Mouse (Mus musculus) neural tube, embryonic 12.5 days (tissue): ENCODE measurements around the gene Qars. TPM values are rescaled to one million over a fixed set of nuclear protein-coding genes. Genes with fewer than 3 reads are reported as not detected.
A peak's percentile ranks its signal among the peaks of the same experiment; 100 is the strongest.

ENCODE experiments used
- ATAC-seq: fragments of 200-750 bp; cut with Nextera tagmentation; 2 replicates; pipeline ENCODE4 v1.8.0; 2017; ENCODE audit warnings: low read depth, mild to moderate bottlenecking, moderate TSS enrichment, moderate library complexity; ENCODE audit not compliant: low FRiP score
- H3K27ac ChIP-seq: fragments of 300-500 bp; sonication (generic); 2 replicates; pipeline ENCODE4 v1.5.1; 2016
- H3K27me3 ChIP-seq: fragments of 300-500 bp; sonication (generic); replicated peaks from 2 replicates; pipeline ENCODE4 v1.6.1; 2016; ENCODE audit warnings: mild to moderate bottlenecking
- H3K36me3 ChIP-seq: fragments of 300-500 bp; sonication (generic); 2 replicates; pipeline ENCODE4 v1.6.1; 2016; ENCODE audit warnings: mild to moderate bottlenecking
- H3K4me1 ChIP-seq: fragments of 300-500 bp; sonication (generic); 2 replicates; pipeline ENCODE4 v1.6.1; 2016
- H3K4me2 ChIP-seq: fragments of 300-500 bp; sonication (generic); replicated peaks from 2 replicates; pipeline ENCODE4 v1.6.1; 2016; ENCODE audit warnings: mild to moderate bottlenecking
- H3K4me3 ChIP-seq: fragments of 300-500 bp; sonication (generic); 2 replicates; pipeline ENCODE4 v1.5.1; 2016
- H3K9ac ChIP-seq: fragments of 300-500 bp; sonication (generic); 2 replicates; pipeline ENCODE4 v1.6.1; 2016; ENCODE audit warnings: mild to moderate bottlenecking
- H3K9me3 ChIP-seq: fragments of 300-500 bp; sonication (generic); 2 replicates; pipeline ENCODE4 v1.6.1; 2016; ENCODE audit warnings: mild to moderate bottlenecking
- WGBS: fragments of 180-500 bp; shearing (Covaris S2); methylation state at CpG from one replicate; pipeline ENCODE4 v1.1.7; 2016; 5-methylcytosine and 5-hydroxymethylcytosine counted together
- polyA plus RNA-seq: library from polyadenylated mRNA; unstranded; fragments of >200 nt; fragmentation: Nextera tagmentation; extraction: Ambion mirVana; gene quantifications from 2 replicates; pipeline ENCODE4 v1.2.1, GENCODE M21; 2016

The Qars gene
- polyA plus RNA-seq, 1 experiment from 2014 or later: 86.9 TPM

DNA sequence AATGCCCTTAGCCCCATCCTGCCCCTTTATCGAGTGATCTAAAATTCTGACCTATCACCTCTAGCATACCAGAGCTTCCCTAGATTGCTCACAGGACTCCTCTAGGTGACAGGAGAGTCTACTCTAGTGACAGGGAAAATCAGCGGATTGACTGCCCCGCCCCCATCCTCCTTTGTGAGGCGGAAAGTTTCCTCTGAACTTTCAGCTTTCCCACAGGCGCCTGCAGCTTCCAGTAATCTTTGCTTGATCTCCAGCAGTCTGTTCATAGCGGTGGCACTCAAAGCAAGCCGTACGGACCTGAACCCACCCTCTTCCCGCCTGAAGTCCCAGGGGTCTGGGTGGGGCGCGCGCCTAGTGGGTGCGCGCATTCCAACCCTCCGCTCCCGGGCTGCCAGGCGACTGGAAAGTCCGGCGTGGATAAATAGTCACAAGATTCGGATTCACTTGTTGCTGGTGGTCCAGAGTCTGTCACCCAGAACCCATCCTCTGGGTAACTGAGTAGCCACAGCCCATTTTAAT, 28.8 kb upstream of the Qars start:
- peaks cover 16% of the 10 kb centered on the region for H3K4me1 ChIP-seq
- under 1% methylated on average over 20 of the region's 20 CpGs for WGBS
- H3K27ac ChIP-seq: no peak overlapping the region
- H3K9me3 ChIP-seq: no peaks in the 10 kb centered on the region
- H3K9ac ChIP-seq: peak overlapping the region; percentile 45
- no peaks in the 10 kb centered on the region for H3K27me3 ChIP-seq
- H3K4me2 ChIP-seq: peak overlapping the region; percentile 63
- H3K4me3 ChIP-seq: peak overlapping the region; percentile 29
- peak; percentile 64 for ATAC-seq
- peaks cover 10% of the 10 kb centered on the region; the same call in 1 of the 2 replicates for H3K36me3 ChIP-seq

DNA sequence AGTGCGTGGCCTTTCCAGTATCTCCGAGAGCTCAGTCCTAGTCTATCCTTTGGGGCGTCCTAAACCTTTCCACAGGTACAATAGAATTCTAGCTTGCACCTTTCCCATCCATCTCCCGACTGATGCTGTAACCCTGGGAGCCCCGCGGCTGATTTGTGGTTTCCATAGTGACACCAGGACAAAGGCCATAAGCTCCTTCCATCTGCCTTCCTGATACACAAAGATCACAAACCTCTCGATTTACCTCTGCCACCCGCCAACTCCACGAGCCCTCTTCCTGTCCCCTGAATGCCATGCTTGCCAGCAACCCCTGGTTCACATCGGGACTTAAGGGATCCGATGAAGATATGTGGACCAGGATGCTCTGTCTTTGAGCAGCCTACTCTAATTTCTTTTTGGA, 28.3 kb upstream of the Qars start:
- no peaks in the 10 kb centered on the region for H3K9me3 ChIP-seq
- peak; percentile 13; the same call in 1 of the 2 replicates for ATAC-seq

DNA sequence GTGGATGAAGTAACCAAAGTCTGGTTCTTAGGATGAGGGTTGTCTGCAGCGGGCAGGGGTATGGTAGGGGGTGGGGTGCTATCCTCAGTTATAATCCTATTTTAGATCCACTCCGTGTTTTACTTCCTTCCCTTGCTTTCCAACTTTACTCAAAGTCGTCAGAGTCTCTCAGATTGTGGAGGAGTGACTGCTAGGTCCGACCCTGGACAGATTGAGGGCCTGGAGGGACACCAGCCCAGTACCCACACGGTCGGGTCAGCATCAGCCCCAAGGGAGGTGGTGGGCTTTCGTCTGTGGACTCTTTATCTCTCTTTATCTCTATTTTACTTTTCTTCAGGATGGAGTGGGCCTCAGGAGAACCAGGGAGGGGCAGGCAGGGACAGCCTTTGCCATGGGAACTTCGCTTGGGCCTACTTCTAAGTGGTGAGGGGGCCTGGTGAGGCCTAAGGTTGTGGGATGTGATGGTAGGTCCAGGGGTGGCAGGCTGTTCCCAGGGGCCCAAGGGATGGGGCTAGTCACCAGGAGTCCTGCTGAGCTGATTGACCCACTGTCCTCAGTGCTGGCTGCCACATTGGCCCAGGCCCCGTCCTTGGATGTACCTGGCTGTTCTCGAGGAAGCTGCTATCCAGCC, 27.7 kb upstream of the Qars start, which contains the start of gene Lamb2:
TSS of gene Lamb2 (plus strand) at position 16 of the 631 bp plus-strand sequence.
- Histone ChIP-seq H3K27ac (no peak within 1 kb of the TSS), H3K27me3 (no peaks in the 10 kb centered on the region), H3K4me1 (peaks cover 16% of the 10 kb centered on the region), H3K4me3 (peak within 1 kb of the TSS; percentile 38), H3K9ac (peak within 1 kb of the TSS; percentile 54), H3K36me3 (peaks cover 18% of the 10 kb centered on the region), H3K9me3 (no peaks in the 10 kb centered on the region), H3K4me2 (peak within 1 kb of the TSS; percentile 63)
- ATAC-seq: peak; percentile 52
- 8% methylated on average over 10 of the region's 10 CpGs for WGBS

More for the DNA sequence above, 28.3 kb upstream of the Qars start:
- Histone ChIP-seq H3K36me3 (peaks cover 15% of the 10 kb centered on the region), H3K4me1 (peaks cover 16% of the 10 kb centered on the region), H3K4me3 (no peak overlapping the region), H3K27me3 (no peaks in the 10 kb centered on the region), H3K4me2 (peak overlapping the region; percentile 63), H3K27ac (no peak overlapping the region), H3K9ac (no peak overlapping the region)
- 35% methylated on average over 11 of the region's 11 CpGs for WGBS

DNA sequence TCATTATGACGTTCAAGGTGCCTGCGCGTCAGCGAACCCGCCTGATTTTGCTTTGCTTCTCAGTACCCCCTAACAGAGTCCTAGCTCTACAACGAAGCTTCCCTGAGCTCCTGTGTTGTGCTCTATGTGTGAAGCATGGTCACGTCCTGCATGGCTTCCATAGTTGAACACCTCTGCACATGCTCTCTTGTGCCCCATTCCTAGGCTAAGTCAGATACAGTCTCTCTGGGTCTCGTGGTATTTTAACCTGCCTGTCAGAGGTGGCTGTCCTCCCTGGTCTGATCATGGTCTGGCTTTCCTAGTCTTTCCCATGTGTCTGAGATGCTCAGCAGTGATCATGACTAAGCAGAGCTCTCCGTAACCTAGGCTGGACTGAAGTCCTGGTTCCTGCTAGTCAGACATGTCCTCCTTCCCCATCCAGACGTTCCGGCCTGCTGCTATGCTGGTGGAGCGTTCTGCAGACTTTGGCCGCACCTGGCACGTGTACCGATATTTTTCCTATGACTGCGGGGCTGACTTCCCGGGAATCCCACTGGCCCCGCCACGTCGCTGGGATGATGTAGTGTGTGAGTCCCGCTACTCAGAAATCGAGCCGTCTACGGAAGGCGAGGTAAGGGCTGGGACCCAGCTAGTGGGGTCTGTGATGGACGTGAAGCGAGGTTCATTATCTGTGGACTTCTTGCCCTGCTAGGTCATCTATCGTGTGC, 26.5 kb upstream of the Qars start:
- peaks cover 16% of the 10 kb centered on the region for H3K4me1 ChIP-seq
- H3K27me3 ChIP-seq: no peaks in the 10 kb centered on the region
- H3K4me3 ChIP-seq: no peak overlapping the region
- H3K9me3 ChIP-seq: no peaks in the 10 kb centered on the region
- H3K4me2 ChIP-seq: peak overlapping the region; percentile 63
- 93% methylated on average over 28 of the region's 28 CpGs for WGBS
- H3K9ac ChIP-seq: no peak overlapping the region
- ATAC-seq: no peak
- no peak overlapping the region for H3K27ac ChIP-seq
- peaks cover 28% of the 10 kb centered on the region for H3K36me3 ChIP-seq

DNA sequence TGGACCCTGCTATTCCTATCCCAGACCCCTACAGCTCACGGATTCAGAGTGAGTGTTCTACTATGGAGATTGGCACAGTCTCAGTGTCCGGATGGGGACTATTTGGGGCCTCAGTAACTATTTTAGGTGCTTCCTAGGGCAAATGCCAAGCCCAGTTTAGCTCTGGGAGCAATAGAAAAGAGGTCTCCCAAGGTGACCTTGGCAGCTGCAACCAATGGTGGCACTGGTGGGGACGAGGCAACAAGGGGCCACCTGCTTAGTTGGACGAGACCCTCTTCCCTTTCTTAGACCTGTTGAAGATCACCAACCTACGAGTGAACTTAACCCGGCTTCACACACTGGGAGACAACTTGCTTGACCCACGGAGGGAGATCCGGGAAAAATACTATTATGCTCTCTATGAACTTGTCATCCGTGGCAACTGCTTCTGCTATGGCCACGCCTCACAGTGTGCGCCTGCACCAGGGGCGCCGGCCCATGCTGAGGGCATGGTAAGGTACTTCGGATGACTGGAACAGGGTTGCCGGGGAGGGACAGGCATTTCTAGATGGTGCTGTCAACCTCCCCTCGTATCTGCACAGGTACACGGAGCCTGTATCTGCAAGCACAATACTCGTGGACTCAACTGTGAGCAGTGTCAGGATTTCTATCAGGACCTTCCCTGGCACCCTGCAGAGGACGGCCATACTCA, 25.8 kb upstream of the Qars start:
- H3K27ac ChIP-seq: no peak overlapping the region
- 90% methylated on average over 19 of the region's 19 CpGs for WGBS
- H3K36me3 ChIP-seq: peaks cover 35% of the 10 kb centered on the region
- H3K9me3 ChIP-seq: no peaks in the 10 kb centered on the region
- ATAC-seq: no peak
- H3K27me3 ChIP-seq: no peaks in the 10 kb centered on the region
- no peak overlapping the region for H3K4me3 ChIP-seq
- H3K4me1 ChIP-seq: peaks cover 16% of the 10 kb centered on the region
- no peak overlapping the region for H3K9ac ChIP-seq
- no peak overlapping the region for H3K4me2 ChIP-seq

DNA sequence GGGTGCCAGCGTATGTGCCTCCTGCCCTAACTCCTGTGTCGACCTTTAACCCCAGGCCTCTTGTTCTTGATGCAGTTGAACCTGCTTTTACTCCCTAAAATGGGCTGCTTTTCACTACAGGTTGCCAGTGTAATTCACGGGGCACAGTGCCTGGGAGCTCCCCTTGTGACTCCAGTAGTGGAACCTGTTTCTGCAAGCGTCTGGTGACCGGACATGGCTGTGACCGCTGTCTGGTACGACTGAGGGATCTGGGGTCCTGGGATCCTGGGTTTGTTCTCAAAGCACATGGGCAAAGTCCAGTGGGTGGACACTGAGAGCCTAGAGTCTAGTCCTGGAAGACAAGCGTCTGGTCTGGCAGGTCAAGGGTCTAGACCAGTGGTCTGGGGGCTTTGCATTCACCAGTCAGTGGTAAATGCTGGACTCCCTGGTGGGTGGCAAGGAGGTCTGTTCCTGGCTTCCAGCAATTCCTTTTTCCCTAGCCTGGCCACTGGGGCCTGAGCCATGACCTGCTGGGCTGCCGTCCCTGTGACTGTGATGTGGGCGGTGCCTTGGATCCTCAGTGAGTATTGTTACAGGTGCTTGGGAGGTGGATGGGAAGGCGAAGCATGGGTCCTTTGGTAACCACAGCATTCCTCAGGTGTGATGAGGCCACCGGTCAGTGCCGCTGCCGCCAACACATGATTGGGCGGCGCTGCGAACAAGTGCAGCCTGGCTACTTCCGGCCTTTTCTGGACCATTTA, 24.3 kb upstream of the Qars start:
- Histone ChIP-seq H3K27me3 (no peaks in the 10 kb centered on the region), H3K4me3 (no peak overlapping the region), H3K4me2 (no peak overlapping the region), H3K36me3 (peaks cover 50% of the 10 kb centered on the region), H3K9me3 (no peaks in the 10 kb centered on the region), H3K4me1 (peaks cover 16% of the 10 kb centered on the region), H3K27ac (no peak overlapping the region), H3K9ac (no peak overlapping the region)
- no peak for ATAC-seq
- WGBS: 92% methylated on average over 18 of the region's 18 CpGs

DNA sequence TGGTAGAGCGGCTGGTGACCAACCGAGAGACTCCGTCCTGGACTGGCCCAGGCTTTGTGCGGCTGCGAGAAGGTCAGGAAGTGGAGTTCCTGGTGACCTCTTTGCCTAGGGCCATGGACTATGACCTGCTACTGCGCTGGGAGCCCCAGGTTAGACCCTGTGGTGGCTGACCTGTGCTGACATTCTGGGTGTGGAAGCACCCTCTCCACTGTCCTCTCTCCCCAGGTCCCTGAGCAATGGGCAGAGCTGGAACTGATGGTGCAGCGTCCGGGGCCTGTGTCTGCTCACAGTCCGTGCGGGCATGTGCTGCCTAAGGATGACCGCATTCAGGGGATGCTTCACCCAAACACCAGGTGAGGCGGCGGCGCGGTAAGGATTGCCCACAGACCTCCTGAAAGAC, 23.5 kb upstream of the Qars start:
- Histone ChIP-seq H3K27ac (no peak overlapping the region), H3K27me3 (no peaks in the 10 kb centered on the region), H3K36me3 (peaks cover 58% of the 10 kb centered on the region), H3K9me3 (no peaks in the 10 kb centered on the region), H3K4me3 (no peak overlapping the region), H3K9ac (no peak overlapping the region), H3K4me2 (no peak overlapping the region), H3K4me1 (peaks cover 11% of the 10 kb centered on the region)
- WGBS: 96% methylated on average over 15 of the region's 15 CpGs
- ATAC-seq: no peak

DNA sequence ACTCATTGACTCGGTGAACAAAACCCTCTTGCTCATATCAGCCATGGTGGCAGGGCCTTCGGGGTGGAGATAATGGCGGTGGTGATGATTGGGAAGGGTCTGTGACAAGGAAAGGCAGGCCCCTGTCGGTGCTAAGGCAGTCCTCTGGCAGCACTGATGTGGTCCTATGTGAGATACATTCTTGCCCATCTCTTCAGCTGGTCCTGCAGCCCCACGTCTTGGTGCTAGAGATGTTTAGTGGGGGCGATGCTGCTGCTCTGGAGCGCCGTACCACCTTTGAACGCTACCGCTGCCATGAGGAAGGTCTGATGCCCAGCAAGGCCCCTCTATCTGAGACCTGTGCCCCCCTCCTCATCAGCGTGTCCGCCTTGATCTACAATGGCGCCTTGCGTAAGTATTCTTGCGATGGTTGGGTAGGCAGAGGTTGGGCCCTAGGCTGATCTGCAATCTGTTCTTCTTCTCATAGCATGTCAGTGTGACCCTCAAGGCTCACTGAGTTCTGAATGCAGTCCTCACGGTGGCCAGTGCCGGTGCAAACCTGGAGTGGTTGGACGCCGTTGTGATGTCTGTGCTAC, 22.1 kb upstream of the Qars start:
- H3K9ac ChIP-seq: no peak overlapping the region
- H3K9me3 ChIP-seq: no peaks in the 10 kb centered on the region
- H3K36me3 ChIP-seq: peaks cover 65% of the 10 kb centered on the region
- H3K4me2 ChIP-seq: no peak overlapping the region
- 93% methylated on average over 19 of the region's 19 CpGs for WGBS
- H3K4me3 ChIP-seq: no peak overlapping the region
- H3K27me3 ChIP-seq: no peaks in the 10 kb centered on the region
- no peak overlapping the region for H3K27ac ChIP-seq
- H3K4me1 ChIP-seq: peaks cover 8% of the 10 kb centered on the region
- no peak for ATAC-seq

DNA sequence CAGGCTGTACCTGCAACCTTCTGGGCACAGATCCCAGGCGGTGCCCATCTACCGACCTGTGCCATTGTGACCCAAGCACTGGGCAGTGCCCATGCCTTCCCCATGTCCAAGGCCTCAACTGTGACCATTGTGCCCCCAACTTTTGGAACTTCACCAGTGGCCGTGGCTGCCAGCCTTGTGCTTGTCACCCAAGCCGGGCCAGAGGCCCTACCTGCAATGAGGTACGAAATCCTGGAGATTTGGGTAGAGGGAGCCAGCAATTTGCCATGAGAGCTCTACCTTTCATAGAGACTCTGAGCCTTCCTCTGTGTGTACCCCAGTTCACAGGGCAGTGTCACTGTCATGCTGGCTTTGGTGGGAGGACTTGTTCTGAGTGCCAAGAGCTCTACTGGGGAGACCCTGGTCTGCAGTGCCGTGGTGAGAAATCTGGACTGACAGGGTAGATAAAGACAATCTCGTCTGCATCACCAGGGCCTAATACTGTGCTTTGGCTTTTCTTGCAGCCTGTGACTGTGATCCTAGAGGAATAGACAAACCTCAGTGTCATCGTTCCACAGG, 20.5 kb upstream of the Qars start:
- Histone ChIP-seq H3K4me1 (peaks cover 18% of the 10 kb centered on the region), H3K9me3 (no peaks in the 10 kb centered on the region), H3K4me3 (no peak overlapping the region), H3K4me2 (no peak overlapping the region), H3K27ac (no peak overlapping the region), H3K27me3 (no peaks in the 10 kb centered on the region), H3K36me3 (peaks cover 59% of the 10 kb centered on the region), H3K9ac (no peak overlapping the region)
- no peak for ATAC-seq
- 92% methylated on average over 8 of the region's 8 CpGs for WGBS

DNA sequence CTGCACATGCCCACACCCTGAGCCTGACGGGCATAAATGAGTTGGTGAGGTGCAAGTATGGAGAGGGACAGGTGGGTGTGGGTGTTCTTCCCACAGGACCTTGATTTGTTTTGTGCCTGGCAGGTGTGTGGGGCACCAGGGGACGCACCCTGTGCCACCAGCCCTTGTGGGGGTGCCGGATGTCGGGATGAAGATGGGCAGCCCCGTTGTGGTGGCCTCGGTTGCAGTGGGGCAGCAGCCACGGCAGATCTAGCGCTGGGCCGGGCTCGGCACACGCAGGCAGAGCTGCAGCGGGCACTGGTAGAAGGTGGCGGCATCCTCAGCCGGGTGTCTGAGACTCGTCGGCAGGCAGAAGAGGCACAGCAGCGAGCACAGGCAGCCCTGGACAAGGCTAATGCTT, 19.1 kb upstream of the Qars start:
- WGBS: 95% methylated on average over 17 of the region's 17 CpGs
- no peak overlapping the region for H3K27ac ChIP-seq
- H3K36me3 ChIP-seq: peaks cover 67% of the 10 kb centered on the region

DNA sequence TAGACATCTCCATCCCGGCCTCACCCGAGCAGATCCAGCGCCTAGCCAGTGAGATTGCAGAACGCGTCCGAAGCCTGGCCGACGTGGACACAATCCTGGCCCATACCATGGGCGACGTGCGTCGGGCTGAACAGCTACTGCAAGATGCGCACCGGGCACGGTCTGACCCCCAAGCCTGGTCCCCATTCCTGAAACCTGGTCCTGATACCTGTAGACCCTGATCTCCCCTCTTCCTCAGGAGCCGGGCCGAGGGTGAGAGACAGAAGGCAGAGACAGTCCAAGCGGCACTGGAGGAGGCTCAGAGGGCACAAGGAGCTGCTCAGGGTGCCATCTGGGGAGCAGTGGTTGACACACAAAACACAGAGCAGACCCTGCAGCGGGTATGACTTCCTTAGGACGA, 18.3 kb upstream of the Qars start:
- H3K4me2 ChIP-seq: no peak overlapping the region
- no peak for ATAC-seq
- no peaks in the 10 kb centered on the region for H3K27me3 ChIP-seq
- 96% methylated on average over 20 of the region's 20 CpGs for WGBS
- H3K36me3 ChIP-seq: peaks cover 71% of the 10 kb centered on the region
- H3K4me3 ChIP-seq: no peak overlapping the region
- H3K9ac ChIP-seq: no peak overlapping the region
- H3K27ac ChIP-seq: no peak overlapping the region
- peaks cover 23% of the 10 kb centered on the region for H3K4me1 ChIP-seq
- no peaks in the 10 kb centered on the region for H3K9me3 ChIP-seq

More for the DNA sequence above, 19.1 kb upstream of the Qars start:
- H3K4me3 ChIP-seq: no peak overlapping the region
- no peak for ATAC-seq
- H3K4me2 ChIP-seq: no peak overlapping the region
- peaks cover 23% of the 10 kb centered on the region for H3K4me1 ChIP-seq
- no peaks in the 10 kb centered on the region for H3K27me3 ChIP-seq
- H3K9ac ChIP-seq: no peak overlapping the region
- H3K9me3 ChIP-seq: no peaks in the 10 kb centered on the region
